Mouse (Mus musculus) stomach, embryonic 16.5 days (tissue): ENCODE measurements at regions not wholly inside any gene's neighbourhood (a gene's known extent, or its start where the extent isn't known, plus 50 kb on each side); places are given as distances from the start of the nearest gene placed in this dataset.

Source experiments
- ATAC-seq: fragments of 200-750 bp; cut with Nextera tagmentation; 2 replicates; pipeline ENCODE4 v1.8.0; 2017; ENCODE audit warnings: moderate number of reproducible peaks, moderate TSS enrichment; ENCODE audit not compliant: insufficient read depth, low FRiP score
- H3K27ac ChIP-seq: fragments of 300-500 bp; sonication (generic); 2 replicates; pipeline ENCODE4 v1.5.1; 2014; ENCODE audit warnings: low read length
- H3K27me3 ChIP-seq: fragments of 300-500 bp; sonication (generic); 2 replicates; pipeline ENCODE4 v1.6.1; 2014; ENCODE audit warnings: low read length, control low read depth, mixed read lengths; ENCODE audit not compliant: control insufficient read depth, insufficient read depth
- H3K36me3 ChIP-seq: fragments of 300-500 bp; sonication (generic); 2 replicates; pipeline ENCODE4 v1.6.1; 2014; ENCODE audit warnings: low read length; ENCODE audit not compliant: control insufficient read depth, insufficient read depth
- H3K4me1 ChIP-seq: fragments of 300-500 bp; sonication (generic); 2 replicates; pipeline ENCODE4 v1.6.1; 2014; ENCODE audit warnings: low read length, control low read depth, mixed read lengths; ENCODE audit not compliant: control insufficient read depth, insufficient read depth
- H3K4me2 ChIP-seq: fragments of 300-500 bp; sonication (generic); 2 replicates; pipeline ENCODE4 v1.6.1; 2014; ENCODE audit warnings: low read depth, low read length, mixed read lengths
- H3K4me3 ChIP-seq: fragments of 300-500 bp; sonication (generic); replicated peaks from 2 replicates; pipeline ENCODE4 v1.5.1; 2014; ENCODE audit warnings: mild to moderate bottlenecking, low read length
- H3K9ac ChIP-seq: fragments of 300-500 bp; sonication (generic); 2 replicates; pipeline ENCODE4 v1.6.1; 2014; ENCODE audit warnings: low read length
- H3K9me3 ChIP-seq: fragments of 300-500 bp; sonication (generic); replicated peaks from 2 replicates; pipeline ENCODE4 v1.6.1; 2016; ENCODE audit warnings: low read length, control low read depth; ENCODE audit not compliant: control insufficient read depth
- WGBS: fragments of 180-500 bp; shearing (Covaris S2); extraction: QIAGEN DNeasy Blood & Tissue Kit; methylation state at CpG from one replicate; pipeline ENCODE4 v1.1.7; 2014; 5-methylcytosine and 5-hydroxymethylcytosine counted together

GRCm38 (mm10) chr7:61939971-61940705, 406.2 kb upstream of the Ndn start:
- Histone ChIP-seq H3K27ac (no peak overlapping the region), H3K4me3 (no peak overlapping the region), H3K4me1 (no peaks in the 10 kb centered on the region), H3K36me3 (no peaks in the 10 kb centered on the region), H3K9me3 (no peaks in the 10 kb centered on the region), H3K4me2 (0 out of 2 replicates have a peak overlapping the region, but pooled peaks have one; percentile 1), H3K9ac (no peak overlapping the region), H3K27me3 (no peaks in the 10 kb centered on the region)
- ATAC-seq = peak; percentile 71; the same call in 1 of the 2 replicates
- 40% methylated on average over 6 of the region's 6 CpGs for WGBS

- Histone ChIP-seq H3K27me3 (no peaks in the 10 kb centered on the region), H3K4me3 (0 out of 2 replicates have a peak overlapping the region, but pooled peaks have one; percentile 5), H3K9ac (no peak overlapping the region), H3K4me1 (no peaks in the 10 kb centered on the region), H3K36me3 (no peaks in the 10 kb centered on the region), H3K27ac (no peak overlapping the region), H3K4me2 (no peak overlapping the region), H3K9me3 (no peaks in the 10 kb centered on the region)
- ATAC-seq = peak; percentile 84
- 32% methylated on average over 2 of the region's 2 CpGs for WGBS
Observed at GRCm38 (mm10) chr7:61982203-61982932, 364.0 kb upstream of the Ndn start.

GRCm38 (mm10) chr7:62026635-62027034, 319.7 kb upstream of the Ndn start:
- Histone ChIP-seq H3K4me3 (no peak overlapping the region), H3K4me2 (no peak overlapping the region), H3K27me3 (no peaks in the 10 kb centered on the region), H3K36me3 (no peaks in the 10 kb centered on the region), H3K27ac (no peak overlapping the region), H3K9ac (no peak overlapping the region), H3K9me3 (no peaks in the 10 kb centered on the region), H3K4me1 (no peaks in the 10 kb centered on the region)
- WGBS = 79% methylated on average over 3 of the region's 3 CpGs
- ATAC-seq = no peak

- 62% methylated on average over 3 of the region's 3 CpGs for WGBS
- H3K27me3 ChIP-seq = no peaks in the 10 kb centered on the region
- H3K4me3 ChIP-seq = no peak overlapping the region
- H3K4me1 ChIP-seq = no peaks in the 10 kb centered on the region
- H3K36me3 ChIP-seq = no peaks in the 10 kb centered on the region
- H3K9ac ChIP-seq = no peak overlapping the region
- H3K9me3 ChIP-seq = no peaks in the 10 kb centered on the region; the same call in 1 of the 2 replicates
- no peak overlapping the region for H3K27ac ChIP-seq
- ATAC-seq = peak; percentile 37; the same call in 1 of the 2 replicates
- H3K4me2 ChIP-seq = no peak overlapping the region
Observed at GRCm38 (mm10) chr7:62045743-62046451, 300.5 kb upstream of the Ndn start.

GRCm38 (mm10) chr7:62046452-62046809, 299.9 kb upstream of the Ndn start:
- no peak for ATAC-seq
- Histone ChIP-seq H3K27me3 (no peaks in the 10 kb centered on the region), H3K4me2 (no peak overlapping the region), H3K27ac (no peak overlapping the region), H3K36me3 (no peaks in the 10 kb centered on the region), H3K9me3 (no peaks in the 10 kb centered on the region; the same call in 1 of the 2 replicates), H3K4me1 (no peaks in the 10 kb centered on the region), H3K9ac (no peak overlapping the region), H3K4me3 (no peak overlapping the region)
- WGBS = 80% methylated on average over 2 of the region's 2 CpGs

GRCm38 (mm10) chr7:62078607-62079006, 267.8 kb upstream of the Ndn start:
- Histone ChIP-seq H3K4me1 (no peaks in the 10 kb centered on the region), H3K9ac (no peak overlapping the region), H3K36me3 (no peaks in the 10 kb centered on the region), H3K27ac (no peak overlapping the region), H3K9me3 (no peaks in the 10 kb centered on the region), H3K4me3 (no peak overlapping the region), H3K4me2 (no peak overlapping the region), H3K27me3 (no peaks in the 10 kb centered on the region)
- peak; percentile 92; the same call in 1 of the 2 replicates for ATAC-seq
- WGBS = 47% methylated on average over 1 of the region's 1 CpGs

GRCm38 (mm10) chr7:62085120-62085849, 261.1 kb upstream of the Ndn start:
- no peak overlapping the region for H3K4me3 ChIP-seq
- H3K4me2 ChIP-seq = no peak overlapping the region
- H3K9ac ChIP-seq = no peak overlapping the region
- H3K36me3 ChIP-seq = no peaks in the 10 kb centered on the region
- ATAC-seq = peak; percentile 83
- H3K27me3 ChIP-seq = no peaks in the 10 kb centered on the region
- H3K9me3 ChIP-seq = no peaks in the 10 kb centered on the region
- no peaks in the 10 kb centered on the region for H3K4me1 ChIP-seq
- no peak overlapping the region for H3K27ac ChIP-seq
